Mouse (Mus musculus): ENCODE results near the gene Plpp7. TPM values are rescaled to one million over a fixed set of nuclear protein-coding genes. Genes with fewer than 3 reads are reported as not detected.

The Plpp7 gene
- total RNA-seq, 2 experiments from 2014 or later, result 18.1 to 18.3 TPM

DNA sequence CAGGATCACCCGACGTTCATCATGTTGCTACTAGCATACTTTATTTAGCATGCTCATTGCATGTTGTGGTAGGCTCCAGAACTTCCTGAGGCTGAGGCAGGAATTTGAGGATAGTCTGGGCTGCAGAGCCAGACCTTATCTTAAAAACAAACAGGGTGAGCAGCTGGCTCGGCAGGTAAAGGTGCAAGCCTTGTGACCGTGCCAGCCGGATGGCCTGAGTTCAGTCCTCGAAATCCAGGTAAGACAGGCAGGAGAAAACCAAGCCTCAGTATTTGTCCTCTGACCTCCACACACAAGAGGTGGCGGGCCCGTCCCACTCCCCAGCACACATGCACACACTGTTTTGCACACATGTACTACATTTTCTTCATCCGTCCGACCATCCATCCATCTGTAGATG, 61.3 kb downstream of the Plpp7 start:
- no peak for DNase-seq
- intact Hi-C loops (cut with DNase I), result loop anchor here (10.0 kb wide), 1 partner anchor 48 kb away; no protein-coding TSS in a partner anchor

DNA sequence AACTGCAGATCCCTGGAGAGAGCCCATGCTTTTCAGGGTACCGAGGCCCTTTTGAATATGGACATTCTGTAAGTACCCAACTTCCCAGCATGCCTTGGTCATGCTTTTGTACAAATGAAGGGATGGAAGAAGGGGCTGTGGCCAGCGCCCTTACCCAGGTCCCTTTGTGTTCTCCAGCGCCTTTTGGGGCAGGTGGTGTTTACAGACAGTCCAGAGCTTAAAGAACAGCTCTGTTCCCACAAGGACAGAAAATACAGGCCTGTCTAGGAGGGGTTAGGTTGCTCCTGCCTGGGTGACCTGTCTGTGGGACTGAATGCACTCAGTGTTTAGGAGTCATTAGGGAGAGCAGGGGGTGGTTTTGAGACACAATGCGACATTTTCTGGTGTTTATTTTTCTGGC, 62.0 kb downstream of the Plpp7 start:
- DNase-seq, result no peak
- intact Hi-C loops (cut with DNase I), result loop anchor here (10.0 kb wide), 1 partner anchor 47 kb away; no protein-coding TSS in a partner anchor

- DNase-seq, result no peak
- intact Hi-C loops (cut with DNase I), result loop anchor here (10.0 kb wide), 1 partner anchor 46 kb away; no protein-coding TSS in a partner anchor
These were observed 63.4 kb downstream of the Plpp7 start for GRCm38 (mm10) chr2:32158616-32159239.

Small RNA genes within 50 kb of the gene (microRNA-seq; reads per million reads assigned to microRNA genes)
- gene Mir7674, result 2.1 reads per million

Other genes starting within 250 kb of the Plpp7 start
- 1 to 10 TPM; 3.9 to 9.9 TPM for gene Fibcd1, start 249.5 kb upstream of the Plpp7 start, total RNA-seq (2021)
- 10 to 100 TPM; 11.8 to 12.7 TPM for gene Lamc3, start 208.2 kb upstream of the Plpp7 start, total RNA-seq (2021)
- 10 to 100 TPM; 10.5 to 14.1 TPM for gene Aif1l, start 145.4 kb upstream of the Plpp7 start, total RNA-seq (2021)
- gene Nup214, start 121.1 kb upstream of the Plpp7 start, total RNA-seq (2021), result 10 to 100 TPM; 54.0 to 59.8 TPM
- gene Fam78a, start 10.7 kb upstream of the Plpp7 start, total RNA-seq (2021), result under 1 TPM; 0.70 to 0.92 TPM
- gene Prrc2b, start 55.6 kb downstream of the Plpp7 start, total RNA-seq (2021), result 100 to 1,000 TPM; 327 to 335 TPM
- gene Pomt1, start 141.1 kb downstream of the Plpp7 start, total RNA-seq (2021), result 10 to 100 TPM; 36.5 to 37.1 TPM
- 10 to 100 TPM; 61.8 to 62.5 TPM for gene Uck1, start 164.6 kb downstream of the Plpp7 start, total RNA-seq (2021)
- gene Golga2, start 191.9 kb downstream of the Plpp7 start, total RNA-seq (2021), result 10 to 100 TPM; 75.6 to 81.7 TPM
- 100 to 1,000 TPM; 228 to 230 TPM for gene Swi5, start 192.5 kb downstream of the Plpp7 start, total RNA-seq (2021)

Measured in left cerebral cortex, postnatal 4 days (tissue).